Mouse (Mus musculus): ENCODE measurements around the gene Ddx41.

- no peak for TF ChIP-seq POLR2A (IDR thresholded peaks at IDR 0.05; ENCODE audit: low read depth, low read length)
- TF ChIP-seq CTCF (IDR thresholded peaks at IDR 0.05; ENCODE audit: extremely low read depth, insufficient read depth, insufficient read length, insufficient replicate concordance): no peak
Measured at GRCm38 (mm10) chr13:55519606-55520005, 16.9 kb downstream of the Ddx41 start.
